Mouse (Mus musculus) liver, postnatal 0 days (tissue): ENCODE results near the gene Dppa3.

Source experiments
- CTCF ChIP-seq: sonication (generic); IDR thresholded peaks from 2 replicates; pipeline ENCODE4 v1.5.1; 2016; ENCODE audit warnings: antibody characterized with exemption, low read depth
- EP300 ChIP-seq: IDR thresholded peaks from 2 replicates; pipeline ENCODE4 v1.6.1; 2016; ENCODE audit warnings: antibody characterized with exemption, low read depth, mild to moderate bottlenecking

GRCm38 (mm10) chr6:122602992-122603322 is 23.3 kb upstream of the Dppa3 start:
- TF ChIP-seq CTCF: no peak
- no peak for TF ChIP-seq EP300
